Mouse (Mus musculus): ENCODE data around the gene Crip2. TPM values are rescaled to one million over a fixed set of nuclear protein-coding genes. Genes with fewer than 3 reads are reported as not detected.

The Crip2 gene
- polyA plus RNA-seq, 1 experiment from 2014 or later, result 223 TPM

- Histone ChIP-seq H3K36me3 (replicated peaks) (peaks cover 32% of the 10 kb centered on the region), H3K9me3 (no peaks in the 10 kb centered on the region), H3K27me3 (peaks cover 30% of the 10 kb centered on the region), H3K9ac (peak overlapping the region; percentile 61; the same call in 1 of the 2 replicates), H3K4me3 (replicated peaks) (no peak overlapping the region), H3K4me1 (peaks cover 56% of the 10 kb centered on the region), H3K4me2 (peak overlapping the region; percentile 75), H3K27ac (no peak overlapping the region)
- 68% methylated on average over 7 of the region's 7 CpGs for WGBS
- no peak for ATAC-seq (ENCODE audit: low FRiP score)
These were observed 3.1 kb downstream of the Crip2 start for GRCm38 (mm10) chr12:113143164-113143563.

GRCm38 (mm10) chr12:113144001-113144756 is 4.1 kb downstream of the Crip2 start:
- Histone ChIP-seq H3K9ac (no peak overlapping the region), H3K36me3 (replicated peaks) (peaks cover 27% of the 10 kb centered on the region), H3K4me3 (replicated peaks) (no peak overlapping the region), H3K27me3 (peaks cover 35% of the 10 kb centered on the region), H3K27ac (no peak overlapping the region), H3K4me2 (no peak overlapping the region), H3K9me3 (no peaks in the 10 kb centered on the region), H3K4me1 (peaks cover 51% of the 10 kb centered on the region)
- WGBS, result 79% methylated on average over 20 of the region's 20 CpGs
- no peak for ATAC-seq (ENCODE audit: low FRiP score)

GRCm38 (mm10) chr12:113144886-113145285 is 4.8 kb downstream of the Crip2 start:
- Histone ChIP-seq H3K27me3 (peaks cover 37% of the 10 kb centered on the region), H3K4me2 (no peak overlapping the region), H3K36me3 (replicated peaks) (peaks cover 27% of the 10 kb centered on the region), H3K9ac (no peak overlapping the region), H3K27ac (no peak overlapping the region), H3K4me1 (peaks cover 46% of the 10 kb centered on the region), H3K9me3 (no peaks in the 10 kb centered on the region), H3K4me3 (replicated peaks) (no peak overlapping the region)
- ATAC-seq (ENCODE audit: low FRiP score), result no peak
- 92% methylated on average over 16 of the region's 16 CpGs for WGBS

- Histone ChIP-seq H3K9ac (no peak overlapping the region), H3K27ac (no peak overlapping the region), H3K4me3 (replicated peaks) (no peak overlapping the region), H3K9me3 (no peaks in the 10 kb centered on the region), H3K36me3 (replicated peaks) (peaks cover 27% of the 10 kb centered on the region), H3K27me3 (peaks cover 44% of the 10 kb centered on the region), H3K4me1 (peaks cover 46% of the 10 kb centered on the region), H3K4me2 (no peak overlapping the region)
- no peak for ATAC-seq (ENCODE audit: low FRiP score)
- 93% methylated on average over 5 of the region's 5 CpGs for WGBS
These were observed 5.6 kb downstream of the Crip2 start for GRCm38 (mm10) chr12:113145591-113145990.

- Histone ChIP-seq H3K4me1 (peaks cover 41% of the 10 kb centered on the region), H3K27me3 (peaks cover 52% of the 10 kb centered on the region), H3K4me3 (replicated peaks) (no peak within 1 kb of the TSS), H3K36me3 (replicated peaks) (peaks cover 27% of the 10 kb centered on the region), H3K4me2 (peak within 1 kb of the TSS; percentile 30), H3K9ac (no peak within 1 kb of the TSS), H3K27ac (no peak within 1 kb of the TSS), H3K9me3 (no peaks in the 10 kb centered on the region)
- ATAC-seq (ENCODE audit: low FRiP score), result no peak
- 6% methylated on average over 45 of the region's 45 CpGs for WGBS
These were observed 6.3 kb downstream of the Crip2 start, which contains the start of gene Crip1 for GRCm38 (mm10) chr12:113146112-113147057. Gene Crip1 (plus strand): TSS chr12:113146316.

- 92% methylated on average over 8 of the region's 8 CpGs for WGBS
- Histone ChIP-seq H3K36me3 (replicated peaks) (peaks cover 27% of the 10 kb centered on the region), H3K27me3 (peaks cover 58% of the 10 kb centered on the region), H3K27ac (no peak overlapping the region), H3K9me3 (no peaks in the 10 kb centered on the region), H3K4me3 (replicated peaks) (no peak overlapping the region), H3K9ac (no peak overlapping the region), H3K4me2 (no peak overlapping the region), H3K4me1 (peaks cover 41% of the 10 kb centered on the region)
- ATAC-seq (ENCODE audit: low FRiP score), result no peak
These were observed 7.4 kb downstream of the Crip2 start for GRCm38 (mm10) chr12:113147481-113147880.

- no peak overlapping the region for H3K27ac ChIP-seq
- no peaks in the 10 kb centered on the region for H3K9me3 ChIP-seq
- H3K9ac ChIP-seq, result no peak overlapping the region
- H3K4me1 ChIP-seq, result peaks cover 32% of the 10 kb centered on the region
- WGBS, result 38% methylated on average over 15 of the region's 16 CpGs
- no peak overlapping the region for H3K4me3 ChIP-seq (replicated peaks)
- no peak for ATAC-seq (ENCODE audit: low FRiP score)
- peaks cover 25% of the 10 kb centered on the region for H3K36me3 ChIP-seq (replicated peaks)
- H3K4me2 ChIP-seq, result no peak overlapping the region
- peaks cover 64% of the 10 kb centered on the region for H3K27me3 ChIP-seq
These were observed 8.5 kb downstream of the Crip2 start for GRCm38 (mm10) chr12:113148381-113149035.

GRCm38 (mm10) chr12:113149341-113149740 is 9.3 kb downstream of the Crip2 start:
- Histone ChIP-seq H3K4me3 (replicated peaks) (no peak overlapping the region), H3K4me2 (no peak overlapping the region), H3K27ac (no peak overlapping the region), H3K9ac (no peak overlapping the region), H3K4me1 (peaks cover 32% of the 10 kb centered on the region), H3K27me3 (peaks cover 72% of the 10 kb centered on the region), H3K9me3 (no peaks in the 10 kb centered on the region), H3K36me3 (replicated peaks) (peaks cover 16% of the 10 kb centered on the region)
- ATAC-seq (ENCODE audit: low FRiP score), result no peak
- WGBS, result 61% methylated on average over 4 of the region's 4 CpGs

- Histone ChIP-seq H3K27ac (no peak overlapping the region), H3K9me3 (no peaks in the 10 kb centered on the region), H3K27me3 (peaks cover 77% of the 10 kb centered on the region), H3K9ac (no peak overlapping the region), H3K4me3 (replicated peaks) (no peak overlapping the region), H3K36me3 (replicated peaks) (peaks cover 11% of the 10 kb centered on the region), H3K4me1 (peaks cover 34% of the 10 kb centered on the region), H3K4me2 (no peak overlapping the region)
- 81% methylated on average over 3 of the region's 3 CpGs for WGBS
- no peak for ATAC-seq (ENCODE audit: low FRiP score)
These were observed 9.9 kb downstream of the Crip2 start for GRCm38 (mm10) chr12:113149896-113150295.

GRCm38 (mm10) chr12:113150591-113150990 is 10.6 kb downstream of the Crip2 start:
- Histone ChIP-seq H3K4me3 (replicated peaks) (no peak overlapping the region), H3K9ac (no peak overlapping the region), H3K4me1 (peaks cover 41% of the 10 kb centered on the region), H3K27me3 (peaks cover 77% of the 10 kb centered on the region), H3K27ac (no peak overlapping the region), H3K36me3 (replicated peaks) (peaks cover 4% of the 10 kb centered on the region), H3K4me2 (no peak overlapping the region), H3K9me3 (no peaks in the 10 kb centered on the region)
- 89% methylated on average over 4 of the region's 4 CpGs for WGBS
- no peak for ATAC-seq (ENCODE audit: low FRiP score)

GRCm38 (mm10) chr12:113151046-113151445 is 11.0 kb downstream of the Crip2 start:
- Histone ChIP-seq H3K27ac (no peak overlapping the region), H3K9me3 (no peaks in the 10 kb centered on the region), H3K36me3 (replicated peaks) (no peaks in the 10 kb centered on the region), H3K4me1 (peaks cover 41% of the 10 kb centered on the region), H3K4me3 (replicated peaks) (0 out of 2 replicates have a peak overlapping the region, but pooled peaks have one; percentile 44), H3K9ac (no peak overlapping the region), H3K27me3 (peaks cover 73% of the 10 kb centered on the region), H3K4me2 (no peak overlapping the region)
- 87% methylated on average over 8 of the region's 8 CpGs for WGBS
- ATAC-seq (ENCODE audit: low FRiP score), result no peak
